Mouse (Mus musculus) CH12.LX (cell line): ENCODE results near the gene 6330409D20Rik.

Source experiments
- E2F4 ChIP-seq: IDR thresholded peaks from 2 replicates; pipeline ENCODE4 v1.6.1; 2011; ENCODE audit warnings: low read depth, low read length, improper control_type of control experiment; ENCODE audit not compliant: insufficient replicate concordance
- MAX ChIP-seq: IDR thresholded peaks from 2 replicates; pipeline ENCODE4 v1.6.1; 2011; ENCODE audit warnings: low read length, improper control_type of control experiment
- MEF2A ChIP-seq: IDR thresholded peaks from 2 replicates; pipeline ENCODE4 v1.6.1; 2014; ENCODE audit warnings: low read depth, mild to moderate bottlenecking, inconsistent platforms, low read length, improper control_type of control experiment, borderline replicate concordance
- USF1 ChIP-seq: IDR thresholded peaks from 2 replicates; pipeline ENCODE4 v1.6.1; 2014; ENCODE audit warnings: low read depth, mild to moderate bottlenecking, inconsistent platforms, low read length, improper control_type of control experiment

GRCm38 (mm10) chr2:32767241-32767640, 26.4 kb upstream of the 6330409D20Rik start:
- TF ChIP-seq USF1 (no peak), E2F4 (no peak), MAX (no peak), MEF2A (no peak)
